Mouse (Mus musculus): Measurements from ENCODE around the gene Oscar. TPM values are rescaled to one million over a fixed set of nuclear protein-coding genes. Genes with fewer than 3 reads are reported as not detected.

Oscar gene
- polyA plus RNA-seq, 1 experiment from 2014 or later = not detected

DNA sequence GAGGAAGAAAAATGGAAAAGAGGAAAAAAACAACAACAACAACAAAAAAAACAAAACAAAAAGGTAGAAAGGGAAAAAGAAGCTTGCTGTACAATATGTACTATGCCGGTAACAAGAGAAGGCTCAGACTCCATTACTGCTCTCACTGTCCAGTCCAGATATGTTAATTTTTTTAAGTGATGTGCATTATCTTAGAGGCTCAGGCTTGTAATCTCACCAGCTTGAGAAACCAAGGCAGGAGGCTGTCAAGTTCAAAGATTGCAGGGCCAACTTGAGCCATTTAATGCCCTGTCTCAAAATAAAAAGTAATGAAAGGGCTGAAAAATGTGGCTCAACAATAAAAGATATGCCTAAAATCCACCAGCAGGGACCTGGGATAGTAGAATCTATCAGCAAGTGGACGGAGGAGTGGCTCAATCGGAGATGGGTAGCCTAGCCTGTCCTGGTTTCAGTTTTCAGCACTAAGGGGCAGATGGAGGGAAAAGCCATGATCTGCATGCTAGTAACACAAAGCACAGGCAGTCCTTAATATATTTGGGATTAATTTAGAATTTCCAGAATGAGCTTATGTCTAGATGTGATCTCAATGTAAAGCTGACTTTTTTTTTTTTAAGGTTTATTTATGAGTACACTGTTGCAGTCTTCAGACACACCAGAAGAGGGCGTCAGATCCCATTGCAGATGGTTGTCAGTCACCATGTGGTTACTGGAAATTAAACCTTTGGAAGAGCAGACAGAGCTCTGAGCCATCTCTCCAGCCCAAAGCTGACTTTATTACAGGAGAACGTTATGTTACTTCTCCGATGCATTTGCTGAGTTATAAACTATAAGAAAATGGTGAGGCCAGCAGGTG is 658 bp upstream of the Oscar start:
- H3K27ac ChIP-seq (ENCODE audit: low read length) = no peak overlapping the region
- no peak for ATAC-seq (replicated peaks; ENCODE audit: extremely low read depth, insufficient read depth, low FRiP score)
- peak overlapping the region; percentile 44 for H3K4me2 ChIP-seq (ENCODE audit: low read depth, low read length)
- H3K9me3 ChIP-seq (replicated peaks; ENCODE audit: control insufficient read depth, low read length) = no peaks in the 10 kb centered on the region
- H3K27me3 ChIP-seq (ENCODE audit: control insufficient read depth, insufficient read depth, low read length) = no peaks in the 10 kb centered on the region
- 40% methylated on average over 6 of the region's 6 CpGs for WGBS
- peaks cover 13% of the 10 kb centered on the region for H3K36me3 ChIP-seq (ENCODE audit: control insufficient read depth, insufficient read depth)
- peaks cover 5% of the 10 kb centered on the region for H3K4me1 ChIP-seq (ENCODE audit: control insufficient read depth, insufficient read depth, low read length)
- H3K9ac ChIP-seq (ENCODE audit: low read length) = no peak overlapping the region
- H3K4me3 ChIP-seq (ENCODE audit: low read length) = peak overlapping the region; percentile 85

DNA sequence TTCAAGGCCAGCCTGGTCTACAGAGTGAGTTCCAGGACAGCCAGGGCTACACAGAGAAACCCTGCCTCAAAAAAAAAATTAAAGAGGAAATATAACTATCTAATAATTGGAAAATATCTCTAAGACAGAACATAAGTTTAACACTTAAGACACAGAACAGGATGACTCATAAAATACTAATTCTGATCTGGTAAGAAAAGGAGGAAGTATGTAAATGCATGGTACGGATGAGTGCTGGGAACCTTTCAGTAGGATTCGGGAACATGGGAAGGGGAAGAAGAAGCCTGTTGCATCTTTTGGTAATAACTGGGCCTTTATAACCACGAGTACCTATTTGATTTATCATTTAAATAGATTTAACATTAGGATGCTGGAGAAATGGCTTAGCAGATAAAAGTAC is 1.9 kb downstream of the Oscar start:
- Histone ChIP-seq H3K9ac (ENCODE audit: low read length) (no peak overlapping the region), H3K4me3 (ENCODE audit: low read length) (no peak overlapping the region), H3K4me2 (ENCODE audit: low read depth, low read length) (no peak overlapping the region), H3K27ac (ENCODE audit: low read length) (no peak overlapping the region), H3K27me3 (ENCODE audit: control insufficient read depth, insufficient read depth, low read length) (no peaks in the 10 kb centered on the region), H3K9me3 (replicated peaks; ENCODE audit: control insufficient read depth, low read length) (no peaks in the 10 kb centered on the region), H3K36me3 (ENCODE audit: control insufficient read depth, insufficient read depth) (peaks cover 3% of the 10 kb centered on the region; the same call in 1 of the 2 replicates), H3K4me1 (ENCODE audit: control insufficient read depth, insufficient read depth, low read length) (peaks cover 10% of the 10 kb centered on the region)
- WGBS = 74% methylated on average over 3 of the region's 3 CpGs
- ATAC-seq (replicated peaks; ENCODE audit: extremely low read depth, insufficient read depth, low FRiP score) = no peak

DNA sequence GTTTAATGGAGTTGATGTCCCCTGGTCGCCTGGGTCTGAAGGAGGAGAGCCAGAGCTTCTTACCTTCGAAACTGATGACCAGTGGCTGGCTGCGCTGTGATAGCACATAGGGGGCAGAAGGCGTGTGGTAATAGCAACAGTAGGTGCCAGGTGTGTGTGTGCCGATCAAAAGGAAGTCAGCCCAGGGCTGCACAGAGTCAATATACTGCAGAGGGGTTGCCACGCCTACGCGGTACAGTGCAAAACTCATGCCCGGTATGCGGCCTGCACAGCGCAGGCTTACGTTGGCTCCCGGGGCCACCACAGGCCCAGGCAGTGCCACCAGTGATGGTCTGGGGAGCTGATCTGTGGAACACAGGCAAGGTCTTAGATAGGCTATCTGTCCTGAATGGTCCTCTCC is 5.0 kb downstream of the Oscar start:
- no peak overlapping the region for H3K4me2 ChIP-seq (ENCODE audit: low read depth, low read length)

DNA sequence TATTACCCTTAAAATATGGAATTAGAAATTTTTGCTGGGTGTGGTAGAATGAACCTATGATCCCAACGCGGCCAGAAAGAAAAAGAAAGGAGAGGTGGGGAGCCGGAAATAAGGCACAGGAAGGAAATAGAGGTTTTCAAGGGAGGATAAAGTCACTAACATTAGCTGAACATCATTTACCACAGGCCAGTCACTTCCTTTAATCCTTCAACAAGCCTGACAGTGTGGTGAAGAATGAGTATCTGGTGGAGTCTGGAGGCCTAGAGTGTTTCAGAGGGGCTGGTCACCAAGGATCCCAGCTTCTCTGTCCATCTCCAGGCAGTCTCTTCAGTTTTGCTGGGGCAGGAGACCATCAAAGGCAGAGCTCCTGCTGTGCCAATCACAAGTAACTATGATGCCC is 5.5 kb downstream of the Oscar start:
- Histone ChIP-seq H3K36me3 (ENCODE audit: control insufficient read depth, insufficient read depth) (no peaks in the 10 kb centered on the region), H3K27ac (ENCODE audit: low read length) (no peak overlapping the region), H3K9ac (ENCODE audit: low read length) (no peak overlapping the region), H3K4me1 (ENCODE audit: control insufficient read depth, insufficient read depth, low read length) (peaks cover 7% of the 10 kb centered on the region), H3K4me3 (ENCODE audit: low read length) (no peak overlapping the region), H3K27me3 (ENCODE audit: control insufficient read depth, insufficient read depth, low read length) (no peaks in the 10 kb centered on the region), H3K4me2 (ENCODE audit: low read depth, low read length) (no peak overlapping the region), H3K9me3 (replicated peaks; ENCODE audit: control insufficient read depth, low read length) (0 out of 2 replicates have a peak, but pooled peaks cover 2% of the 10 kb centered on the region)
- WGBS = 80% methylated on average over 3 of the region's 3 CpGs
- no peak for ATAC-seq (replicated peaks; ENCODE audit: extremely low read depth, insufficient read depth, low FRiP score)

More for the DNA sequence above, 5.0 kb downstream of the Oscar start:
- Histone ChIP-seq H3K4me3 (ENCODE audit: low read length) (no peak overlapping the region), H3K9me3 (replicated peaks; ENCODE audit: control insufficient read depth, low read length) (no peaks in the 10 kb centered on the region), H3K27ac (ENCODE audit: low read length) (no peak overlapping the region), H3K27me3 (ENCODE audit: control insufficient read depth, insufficient read depth, low read length) (no peaks in the 10 kb centered on the region), H3K9ac (ENCODE audit: low read length) (no peak overlapping the region), H3K36me3 (ENCODE audit: control insufficient read depth, insufficient read depth) (no peaks in the 10 kb centered on the region), H3K4me1 (ENCODE audit: control insufficient read depth, insufficient read depth, low read length) (peaks cover 7% of the 10 kb centered on the region)
- 78% methylated on average over 13 of the region's 13 CpGs for WGBS
- no peak for ATAC-seq (replicated peaks; ENCODE audit: extremely low read depth, insufficient read depth, low FRiP score)

DNA sequence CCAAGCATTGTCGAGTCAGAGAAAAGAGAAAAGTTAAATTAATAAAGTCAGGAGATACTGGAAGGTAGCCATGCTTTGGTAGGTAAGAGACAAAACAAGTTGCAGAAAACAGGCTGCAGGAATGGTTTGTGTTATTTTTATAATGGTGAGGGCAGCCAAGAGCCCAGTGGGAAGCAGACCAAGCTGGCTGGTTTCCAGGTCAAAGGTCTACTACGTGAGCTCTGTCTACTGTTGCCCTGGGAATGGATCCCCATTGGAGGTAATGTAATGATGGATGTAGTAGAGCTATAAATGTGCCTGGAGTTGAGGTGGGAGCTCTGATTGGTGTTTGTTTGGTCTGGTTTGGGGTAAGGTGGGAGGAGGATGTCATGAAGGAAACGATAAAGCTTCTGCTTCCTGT is 6.9 kb downstream of the Oscar start:
- H3K4me3 ChIP-seq (ENCODE audit: low read length) = no peak overlapping the region
- peak; percentile 64 for ATAC-seq (replicated peaks; ENCODE audit: extremely low read depth, insufficient read depth, low FRiP score)
- peaks cover 7% of the 10 kb centered on the region for H3K4me1 ChIP-seq (ENCODE audit: control insufficient read depth, insufficient read depth, low read length)
- no peaks in the 10 kb centered on the region for H3K36me3 ChIP-seq (ENCODE audit: control insufficient read depth, insufficient read depth)
- H3K27ac ChIP-seq (ENCODE audit: low read length) = peak overlapping the region; percentile 43
- H3K9ac ChIP-seq (ENCODE audit: low read length) = no peak overlapping the region
- no peaks in the 10 kb centered on the region for H3K27me3 ChIP-seq (ENCODE audit: control insufficient read depth, insufficient read depth, low read length)
- H3K9me3 ChIP-seq (replicated peaks; ENCODE audit: control insufficient read depth, low read length) = 0 out of 2 replicates have a peak, but pooled peaks cover 2% of the 10 kb centered on the region
- WGBS = 37% methylated on average over 3 of the region's 3 CpGs
- H3K4me2 ChIP-seq (ENCODE audit: low read depth, low read length) = no peak overlapping the region

DNA sequence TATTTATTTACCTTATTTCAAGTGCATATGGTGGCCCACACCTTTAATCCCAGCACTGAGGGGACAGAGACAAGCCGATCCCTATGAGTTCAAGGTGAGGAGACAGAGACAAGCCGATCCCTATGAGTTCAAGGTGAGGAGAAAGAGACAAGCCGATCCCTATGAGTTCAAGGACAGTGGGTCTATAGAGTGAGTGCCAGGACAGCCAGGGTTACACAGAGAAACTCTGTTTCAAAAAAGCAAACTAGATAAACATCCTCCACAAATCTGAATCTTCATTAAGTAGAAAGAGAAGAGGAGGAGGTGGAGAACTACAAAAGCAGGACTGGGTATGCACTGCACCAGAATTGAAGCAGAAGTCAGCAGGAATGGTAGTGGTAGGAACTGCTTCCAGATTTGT is 7.3 kb downstream of the Oscar start:
- H3K4me1 ChIP-seq (ENCODE audit: control insufficient read depth, insufficient read depth, low read length) = peaks cover 7% of the 10 kb centered on the region
- 77% methylated on average over 3 of the region's 3 CpGs for WGBS
- no peaks in the 10 kb centered on the region for H3K27me3 ChIP-seq (ENCODE audit: control insufficient read depth, insufficient read depth, low read length)
- no peak overlapping the region for H3K9ac ChIP-seq (ENCODE audit: low read length)
- no peak overlapping the region for H3K4me3 ChIP-seq (ENCODE audit: low read length)
- H3K36me3 ChIP-seq (ENCODE audit: control insufficient read depth, insufficient read depth) = no peaks in the 10 kb centered on the region
- no peak overlapping the region for H3K4me2 ChIP-seq (ENCODE audit: low read depth, low read length)
- 0 out of 2 replicates have a peak, but pooled peaks cover 2% of the 10 kb centered on the region for H3K9me3 ChIP-seq (replicated peaks; ENCODE audit: control insufficient read depth, low read length)
- H3K27ac ChIP-seq (ENCODE audit: low read length) = peak overlapping the region; percentile 43
- no peak for ATAC-seq (replicated peaks; ENCODE audit: extremely low read depth, insufficient read depth, low FRiP score)

DNA sequence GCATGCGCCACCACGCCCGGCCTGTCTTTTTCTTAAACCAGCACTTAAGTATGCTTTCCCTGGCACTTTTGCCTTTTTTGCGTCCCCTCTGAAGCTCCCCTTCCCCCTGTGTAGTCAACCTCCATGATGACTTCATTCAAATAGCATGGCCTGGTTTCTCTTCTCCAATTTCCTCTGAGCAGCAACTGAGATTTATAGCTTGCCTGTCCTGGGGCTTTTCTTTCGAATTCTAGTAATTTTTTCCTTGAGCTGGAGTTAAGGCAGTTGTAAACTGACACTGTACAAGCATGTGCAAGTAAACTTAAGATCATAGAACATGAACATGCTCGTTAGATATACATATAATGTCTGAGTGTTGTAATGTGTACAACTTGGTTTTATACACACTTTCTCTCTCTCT is 8.6 kb downstream of the Oscar start:
- Histone ChIP-seq H3K27me3 (ENCODE audit: control insufficient read depth, insufficient read depth, low read length) (no peaks in the 10 kb centered on the region), H3K4me2 (ENCODE audit: low read depth, low read length) (no peak overlapping the region), H3K4me3 (ENCODE audit: low read length) (no peak overlapping the region), H3K27ac (ENCODE audit: low read length) (no peak overlapping the region), H3K9ac (ENCODE audit: low read length) (no peak overlapping the region), H3K9me3 (replicated peaks; ENCODE audit: control insufficient read depth, low read length) (0 out of 2 replicates have a peak, but pooled peaks cover 2% of the 10 kb centered on the region), H3K36me3 (ENCODE audit: control insufficient read depth, insufficient read depth) (no peaks in the 10 kb centered on the region), H3K4me1 (ENCODE audit: control insufficient read depth, insufficient read depth, low read length) (peaks cover 7% of the 10 kb centered on the region)
- ATAC-seq (replicated peaks; ENCODE audit: extremely low read depth, insufficient read depth, low FRiP score) = no peak
- 79% methylated on average over 6 of the region's 6 CpGs for WGBS

DNA sequence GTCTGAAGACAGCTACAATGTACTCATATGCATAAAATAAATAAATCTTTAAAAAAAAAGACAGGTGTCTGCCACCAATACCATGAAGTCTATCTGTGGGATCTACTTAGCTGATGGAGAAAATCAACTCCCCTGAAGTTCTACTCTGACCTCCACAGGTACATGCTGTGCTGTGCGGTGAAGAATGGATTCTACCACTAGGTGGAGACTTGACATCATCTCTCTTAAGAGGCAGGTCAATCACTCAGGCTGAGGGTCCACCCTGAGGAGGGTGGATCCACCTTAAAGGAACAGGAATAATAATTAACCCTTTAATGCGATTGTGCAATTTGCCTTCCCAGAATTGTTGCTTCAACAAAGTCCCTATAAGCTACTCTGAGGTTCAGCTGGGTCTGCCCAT is 9.2 kb downstream of the Oscar start:
- 0 out of 2 replicates have a peak, but pooled peaks cover 2% of the 10 kb centered on the region for H3K9me3 ChIP-seq (replicated peaks; ENCODE audit: control insufficient read depth, low read length)
- no peak overlapping the region for H3K27ac ChIP-seq (ENCODE audit: low read length)
- H3K36me3 ChIP-seq (ENCODE audit: control insufficient read depth, insufficient read depth) = no peaks in the 10 kb centered on the region
- WGBS = 17% methylated on average over 2 of the region's 2 CpGs
- peak; percentile 68; the same call in 1 of the 2 replicates for ATAC-seq (replicated peaks; ENCODE audit: extremely low read depth, insufficient read depth, low FRiP score)
- H3K4me3 ChIP-seq (ENCODE audit: low read length) = no peak overlapping the region
- peaks cover 7% of the 10 kb centered on the region for H3K4me1 ChIP-seq (ENCODE audit: control insufficient read depth, insufficient read depth, low read length)
- no peak overlapping the region for H3K9ac ChIP-seq (ENCODE audit: low read length)
- no peak overlapping the region for H3K4me2 ChIP-seq (ENCODE audit: low read depth, low read length)
- H3K27me3 ChIP-seq (ENCODE audit: control insufficient read depth, insufficient read depth, low read length) = no peaks in the 10 kb centered on the region

DNA sequence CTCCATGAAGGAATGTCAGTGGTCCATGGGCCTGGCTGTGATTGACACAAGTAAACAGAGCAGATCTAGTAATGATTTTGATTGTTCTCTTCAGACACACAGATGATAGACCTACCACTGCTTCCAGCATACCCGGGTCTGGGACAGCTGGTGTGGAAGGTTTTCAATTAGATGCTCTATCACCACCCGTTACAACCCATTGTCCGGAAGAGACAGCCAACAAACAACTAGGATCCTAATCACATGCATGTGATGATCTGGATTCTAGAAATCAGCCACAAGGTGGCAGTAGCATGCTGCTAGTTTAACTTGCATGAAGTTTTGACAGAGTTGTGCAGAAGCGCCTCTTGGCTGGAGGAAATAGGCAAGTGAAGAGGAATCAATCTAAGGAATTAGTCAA is 14.8 kb downstream of the Oscar start:
- Histone ChIP-seq H3K4me1 (ENCODE audit: control insufficient read depth, insufficient read depth, low read length) (no peaks in the 10 kb centered on the region), H3K4me2 (ENCODE audit: low read depth, low read length) (no peak overlapping the region), H3K4me3 (ENCODE audit: low read length) (no peak overlapping the region), H3K36me3 (ENCODE audit: control insufficient read depth, insufficient read depth) (no peaks in the 10 kb centered on the region), H3K27ac (ENCODE audit: low read length) (no peak overlapping the region), H3K27me3 (ENCODE audit: control insufficient read depth, insufficient read depth, low read length) (no peaks in the 10 kb centered on the region), H3K9me3 (replicated peaks; ENCODE audit: control insufficient read depth, low read length) (0 out of 2 replicates have a peak, but pooled peaks cover 2% of the 10 kb centered on the region), H3K9ac (ENCODE audit: low read length) (no peak overlapping the region)
- ATAC-seq (replicated peaks; ENCODE audit: extremely low read depth, insufficient read depth, low FRiP score) = no peak
- 5% methylated on average over 4 of the region's 4 CpGs for WGBS
